Mouse (Mus musculus) neural tube, embryonic 15.5 days (tissue): ENCODE data around the gene Afmid. TPM values are rescaled to one million over a fixed set of nuclear protein-coding genes. Genes with fewer than 3 reads are reported as not detected.
"Not testable (repeated sequence)": the region's sequence is repeated elsewhere in the genome, so short reads cannot be mapped to it uniquely, and the experiment has no call there.

Experiments used
- ATAC-seq: fragments of 200-750 bp; cut with Nextera tagmentation; 2 replicates; pipeline ENCODE4 v1.8.0; 2017; ENCODE audit warnings: mild to moderate bottlenecking, moderate TSS enrichment, moderate library complexity; ENCODE audit not compliant: low FRiP score
- H3K27ac ChIP-seq: fragments of 300-500 bp; sonication (generic); replicated peaks from 2 replicates; pipeline ENCODE4 v1.5.1; 2015; ENCODE audit warnings: mild to moderate bottlenecking, inconsistent platforms
- H3K27me3 ChIP-seq: fragments of 300-500 bp; sonication (generic); replicated peaks from 2 replicates; pipeline ENCODE4 v1.6.1; 2015; ENCODE audit warnings: inconsistent platforms
- H3K36me3 ChIP-seq: fragments of 300-500 bp; sonication (generic); 2 replicates; pipeline ENCODE4 v1.6.1; 2015; ENCODE audit warnings: inconsistent platforms
- H3K4me1 ChIP-seq: fragments of 300-500 bp; sonication (generic); 2 replicates; pipeline ENCODE4 v1.6.1; 2015; ENCODE audit warnings: inconsistent platforms
- H3K4me2 ChIP-seq: fragments of 300-500 bp; sonication (generic); 2 replicates; pipeline ENCODE4 v1.6.1; 2015; ENCODE audit warnings: inconsistent platforms, mild to moderate bottlenecking, moderate library complexity
- H3K4me3 ChIP-seq: fragments of 300-500 bp; sonication (generic); replicated peaks from 2 replicates; pipeline ENCODE4 v1.5.1; 2015; ENCODE audit warnings: mild to moderate bottlenecking, inconsistent platforms
- H3K9ac ChIP-seq: fragments of 300-500 bp; sonication (generic); replicated peaks from 2 replicates; pipeline ENCODE4 v1.6.1; 2015; ENCODE audit warnings: mild to moderate bottlenecking, inconsistent platforms
- H3K9me3 ChIP-seq: fragments of 300-500 bp; sonication (generic); replicated peaks from 2 replicates; pipeline ENCODE4 v1.6.1; 2016; ENCODE audit warnings: inconsistent platforms
- whole genome bisulfite sequencing: fragments of 180-500 bp; shearing (Covaris S2); methylation state at CpG from one replicate; pipeline ENCODE4 v1.1.7; 2015; ENCODE audit warnings: mixed read lengths; 5-methylcytosine and 5-hydroxymethylcytosine counted together
- polyA plus RNA-seq: library from polyadenylated mRNA; unstranded; fragments of >200 nt; fragmentation: Nextera tagmentation; extraction: Ambion mirVana; gene quantifications from 2 replicates; pipeline ENCODE4 v1.2.1, GENCODE M21; 2015

Gene Afmid
- polyA plus RNA-seq, 1 experiment from 2014 or later = 6.0 TPM

GRCm38 (mm10) chr11:117815850-117816249 lies 9.9 kb upstream of the Afmid start:
- not testable (repeated sequence) for ATAC-seq, H3K9ac ChIP-seq, H3K36me3 ChIP-seq, H3K4me2 ChIP-seq, H3K9me3 ChIP-seq, H3K4me1 ChIP-seq, H3K27me3 ChIP-seq, H3K27ac ChIP-seq, H3K4me3 ChIP-seq
- 89% methylated on average over 9 of the region's 9 CpGs for WGBS

- no peak for ATAC-seq
- no peak overlapping the region for H3K27ac ChIP-seq
- no peak overlapping the region for H3K9ac ChIP-seq
- no peak overlapping the region for H3K4me2 ChIP-seq
- no peaks in the 10 kb centered on the region; the same call in 1 of the 2 replicates for H3K4me1 ChIP-seq
- H3K27me3 ChIP-seq = no peaks in the 10 kb centered on the region
- 92% methylated on average over 13 of the region's 13 CpGs for WGBS
- no peaks in the 10 kb centered on the region for H3K36me3 ChIP-seq
- H3K4me3 ChIP-seq = no peak overlapping the region
- no peaks in the 10 kb centered on the region for H3K9me3 ChIP-seq
Observed at GRCm38 (mm10) chr11:117816389-117816996, 9.2 kb upstream of the Afmid start.

- H3K36me3 ChIP-seq = no peaks in the 10 kb centered on the region
- no peak for ATAC-seq
- no peaks in the 10 kb centered on the region for H3K27me3 ChIP-seq
- H3K9ac ChIP-seq = no peak overlapping the region
- H3K4me3 ChIP-seq = no peak overlapping the region
- H3K4me1 ChIP-seq = peaks cover 12% of the 10 kb centered on the region
- no peak overlapping the region for H3K4me2 ChIP-seq
- H3K9me3 ChIP-seq = no peaks in the 10 kb centered on the region
- 52% methylated on average over 8 of the region's 8 CpGs for WGBS
- H3K27ac ChIP-seq = no peak overlapping the region
Observed at GRCm38 (mm10) chr11:117819095-117819494, 6.6 kb upstream of the Afmid start.

GRCm38 (mm10) chr11:117820173-117820572 lies 5.6 kb upstream of the Afmid start:
- Histone ChIP-seq H3K27ac (no peak overlapping the region), H3K4me1 (peaks cover 22% of the 10 kb centered on the region), H3K4me2 (no peak overlapping the region), H3K36me3 (no peaks in the 10 kb centered on the region), H3K9me3 (no peaks in the 10 kb centered on the region), H3K4me3 (no peak overlapping the region), H3K27me3 (no peaks in the 10 kb centered on the region), H3K9ac (no peak overlapping the region)
- WGBS = 96% methylated on average over 7 of the region's 7 CpGs
- ATAC-seq = no peak

GRCm38 (mm10) chr11:117821868-117822267 lies 3.9 kb upstream of the Afmid start:
- peaks cover 39% of the 10 kb centered on the region for H3K4me1 ChIP-seq

GRCm38 (mm10) chr11:117822728-117823241 lies 2.9 kb upstream of the Afmid start:
- no peak overlapping the region for H3K4me3 ChIP-seq
- H3K9ac ChIP-seq = no peak overlapping the region
- H3K27me3 ChIP-seq = no peaks in the 10 kb centered on the region
- no peak overlapping the region for H3K4me2 ChIP-seq
- no peaks in the 10 kb centered on the region for H3K9me3 ChIP-seq
- no peak for ATAC-seq
- peaks cover 45% of the 10 kb centered on the region for H3K4me1 ChIP-seq
- no peak overlapping the region for H3K27ac ChIP-seq
- no peaks in the 10 kb centered on the region for H3K36me3 ChIP-seq
- 76% methylated on average over 7 of the region's 7 CpGs for WGBS

More at GRCm38 (mm10) chr11:117821868-117822267, 3.9 kb upstream of the Afmid start:
- ATAC-seq = no peak
- Histone ChIP-seq H3K4me2 (no peak overlapping the region), H3K9ac (no peak overlapping the region), H3K4me3 (no peak overlapping the region), H3K27me3 (no peaks in the 10 kb centered on the region), H3K27ac (no peak overlapping the region), H3K9me3 (no peaks in the 10 kb centered on the region), H3K36me3 (no peaks in the 10 kb centered on the region)
- WGBS = 93% methylated on average over 9 of the region's 9 CpGs

- ATAC-seq = no peak
- Histone ChIP-seq H3K9me3 (no peaks in the 10 kb centered on the region), H3K27ac (no peak overlapping the region), H3K4me3 (no peak overlapping the region), H3K27me3 (no peaks in the 10 kb centered on the region), H3K4me2 (no peak overlapping the region), H3K4me1 (peaks cover 49% of the 10 kb centered on the region), H3K36me3 (no peaks in the 10 kb centered on the region), H3K9ac (no peak overlapping the region)
- WGBS = 95% methylated on average over 6 of the region's 6 CpGs
Observed at GRCm38 (mm10) chr11:117823411-117823810, 2.3 kb upstream of the Afmid start.

GRCm38 (mm10) chr11:117824060-117824969 lies 1.4 kb upstream of the Afmid start:
- H3K4me1 ChIP-seq = peaks cover 55% of the 10 kb centered on the region
- peak overlapping the region; percentile 45 for H3K4me3 ChIP-seq
- H3K9ac ChIP-seq = no peak overlapping the region
- H3K27ac ChIP-seq = 0 out of 2 replicates have a peak overlapping the region, but pooled peaks have one; percentile 10
- WGBS = 20% methylated on average over 23 of the region's 23 CpGs
- peak overlapping the region; percentile 91 for H3K4me2 ChIP-seq
- ATAC-seq = peak; percentile 72; the same call in 1 of the 2 replicates
- no peaks in the 10 kb centered on the region for H3K36me3 ChIP-seq
- no peaks in the 10 kb centered on the region for H3K9me3 ChIP-seq
- H3K27me3 ChIP-seq = no peaks in the 10 kb centered on the region

GRCm38 (mm10) chr11:117826164-117826563 lies 440 bp downstream of the Afmid start:
- Histone ChIP-seq H3K27ac (peak overlapping the region; percentile 71), H3K4me2 (peak overlapping the region; percentile 91), H3K4me3 (peak overlapping the region; percentile 45), H3K9me3 (no peaks in the 10 kb centered on the region), H3K36me3 (no peaks in the 10 kb centered on the region), H3K4me1 (peaks cover 61% of the 10 kb centered on the region), H3K9ac (peak overlapping the region; percentile 58), H3K27me3 (no peaks in the 10 kb centered on the region)
- WGBS = 12% methylated on average over 5 of the region's 5 CpGs
- ATAC-seq = 0 out of 2 replicates have a peak, but pooled peaks have one; percentile 30

GRCm38 (mm10) chr11:117826916-117827315 lies 1.2 kb downstream of the Afmid start:
- no peak overlapping the region for H3K27ac ChIP-seq
- no peaks in the 10 kb centered on the region for H3K9me3 ChIP-seq
- no peak for ATAC-seq
- H3K4me1 ChIP-seq = peaks cover 63% of the 10 kb centered on the region
- 75% methylated on average over 8 of the region's 8 CpGs for WGBS
- no peak overlapping the region for H3K4me3 ChIP-seq
- no peak overlapping the region for H3K9ac ChIP-seq
- H3K27me3 ChIP-seq = no peaks in the 10 kb centered on the region
- no peak overlapping the region for H3K4me2 ChIP-seq
- H3K36me3 ChIP-seq = no peaks in the 10 kb centered on the region

GRCm38 (mm10) chr11:117827386-117827785 lies 1.7 kb downstream of the Afmid start:
- no peak overlapping the region for H3K9ac ChIP-seq
- 64% methylated on average over 3 of the region's 3 CpGs for WGBS
- no peak overlapping the region for H3K4me3 ChIP-seq
- no peaks in the 10 kb centered on the region for H3K27me3 ChIP-seq
- no peak overlapping the region for H3K27ac ChIP-seq
- no peak overlapping the region for H3K4me2 ChIP-seq
- no peaks in the 10 kb centered on the region for H3K9me3 ChIP-seq
- no peaks in the 10 kb centered on the region for H3K36me3 ChIP-seq
- H3K4me1 ChIP-seq = peaks cover 68% of the 10 kb centered on the region
- no peak for ATAC-seq
